ENCODE assay signal across 24 mouse cellular contexts in genomic region chr2:84732394-84732793, GRCm38 (mm10). TPM values are rescaled to one million over a fixed set of nuclear protein-coding genes. Genes with fewer than 3 reads are reported as not detected.
"Had no signal": no experiment of that assay in that cellular context is flagged by ENCODE, and none has a peak within 500 bp of the region (broad histone marks: within the 10 kb centered on the region; RNA-seq: fewer than 3 reads in every experiment).

No protein-coding gene starts in this region.

- H3K9ac ChIP-seq: kidney, embryonic 15.5 days; lung, embryonic 15.5 days; midbrain, embryonic 13.5 days; neural tube, embryonic 13.5 days; stomach, embryonic 15.5 days had no signal

- ATAC-seq: midbrain, embryonic 13.5 days; midbrain, embryonic 16.5 days had no signal

- H3K9me3 ChIP-seq: kidney, embryonic 15.5 days; lung, embryonic 15.5 days; megakaryocyte, embryonic 14.5 days; midbrain, embryonic 10.5 days; midbrain, embryonic 13.5 days; neural tube, embryonic 13.5 days; stomach, embryonic 15.5 days had no signal

- DNase-seq: kidney, adult 8-10 months; kidney, postnatal 10 days; kidney, postnatal 36 days; layer of hippocampus, postnatal 36 days; lung, adult 18-20 months; lung, postnatal 10 days; lung, postnatal 36 days; retina, postnatal 1 day; right cerebral cortex, postnatal 25 days; spleen, adult 18-20 months; thymus, adult 18-20 months; thymus, postnatal 36 days had no signal

- H3K27ac ChIP-seq: kidney, embryonic 15.5 days; left cerebral cortex, adult 2 months; lung, embryonic 15.5 days; midbrain, embryonic 10.5 days; midbrain, embryonic 13.5 days; neural tube, embryonic 13.5 days; stomach, embryonic 15.5 days had no signal

- H3K36me3 ChIP-seq: kidney, embryonic 15.5 days; lung, embryonic 15.5 days; midbrain, embryonic 10.5 days; midbrain, embryonic 13.5 days; neural tube, embryonic 13.5 days; stomach, embryonic 15.5 days had no signal

- H3K4me2 ChIP-seq: kidney, embryonic 15.5 days; lung, embryonic 15.5 days; stomach, embryonic 15.5 days had no signal

- H3K27me3 ChIP-seq: kidney, embryonic 15.5 days; midbrain, embryonic 13.5 days; neural tube, embryonic 13.5 days had no signal

- H3K4me3 ChIP-seq: kidney, embryonic 15.5 days; left cerebral cortex, adult 2 months; lung, embryonic 15.5 days; megakaryocyte, embryonic 14.5 days; midbrain, embryonic 13.5 days; myocyte; neural tube, embryonic 13.5 days; stomach, embryonic 15.5 days had no signal

RNA-seq across cellular contexts. Expression of gene Ypel4, which starts 1.5 kb away (rescaled TPM):
- total RNA-seq: monocyte, adult 5-6 weeks had no signal

RNA-seq across cellular contexts. Expression of gene Gm19426, which starts 11.1 kb away (rescaled TPM):
- total RNA-seq: monocyte, adult 5-6 weeks; neutrophil, adult 5-6 weeks had no signal

RNA-seq across cellular contexts. Expression of gene Serping1, which starts 42.9 kb away (rescaled TPM):
- total RNA-seq: monocyte, adult 5-6 weeks; neutrophil, adult 5-6 weeks had no signal
